Mouse (Mus musculus) right cerebral cortex, adult 18-20 months (tissue): ENCODE measurements around the gene Cyp26b1.

Experiments used
- DNase-seq: peaks from one replicate; pipeline ENCODE4 v3.0.0; 2022; ENCODE audit warnings: mixed read lengths

Cyp26b1 gene

GRCm38 (mm10) chr6:84549852-84550437, 43.8 kb downstream of the Cyp26b1 start:
- no peak for DNase-seq

DNA sequence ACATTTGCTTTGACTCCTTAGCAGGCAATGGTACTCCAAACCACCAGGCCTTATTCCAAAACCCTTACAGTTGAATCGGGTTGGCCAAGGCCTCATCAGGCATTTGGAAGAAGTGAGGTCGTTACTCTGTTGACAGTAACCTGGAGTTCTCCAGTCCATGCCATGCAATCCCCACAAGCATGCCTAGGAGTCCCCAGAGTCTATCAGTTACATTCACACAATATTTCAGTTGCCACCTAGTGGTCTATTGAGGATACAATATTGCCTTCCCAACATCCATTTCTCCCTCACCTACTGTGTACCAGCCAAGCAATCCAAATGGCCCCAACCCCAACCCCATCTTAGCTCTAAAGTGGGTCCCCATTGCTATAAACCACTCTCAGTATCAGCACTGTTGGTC, 48.3 kb downstream of the Cyp26b1 start:
- DNase-seq, result no peak

DNA sequence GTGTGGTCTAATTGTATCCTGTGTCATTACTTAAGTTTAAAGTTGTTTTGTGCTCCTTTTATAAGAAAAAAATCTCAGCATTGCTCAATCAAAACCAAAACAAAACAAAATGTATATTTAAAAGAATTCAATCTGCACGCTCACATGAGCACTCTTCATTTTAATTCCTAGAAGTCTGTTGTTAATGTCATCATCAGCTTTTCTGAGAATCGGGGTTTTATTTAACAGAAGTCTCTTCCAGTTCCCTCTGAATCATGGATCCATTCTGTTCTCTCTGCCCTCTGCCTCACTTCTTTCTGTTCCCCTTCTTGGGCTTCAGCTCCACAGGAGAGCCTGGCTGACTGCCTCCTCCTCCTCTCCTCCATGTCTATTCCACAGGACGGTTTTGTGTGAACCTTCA, 49.3 kb downstream of the Cyp26b1 start:
- DNase-seq, result no peak

DNA sequence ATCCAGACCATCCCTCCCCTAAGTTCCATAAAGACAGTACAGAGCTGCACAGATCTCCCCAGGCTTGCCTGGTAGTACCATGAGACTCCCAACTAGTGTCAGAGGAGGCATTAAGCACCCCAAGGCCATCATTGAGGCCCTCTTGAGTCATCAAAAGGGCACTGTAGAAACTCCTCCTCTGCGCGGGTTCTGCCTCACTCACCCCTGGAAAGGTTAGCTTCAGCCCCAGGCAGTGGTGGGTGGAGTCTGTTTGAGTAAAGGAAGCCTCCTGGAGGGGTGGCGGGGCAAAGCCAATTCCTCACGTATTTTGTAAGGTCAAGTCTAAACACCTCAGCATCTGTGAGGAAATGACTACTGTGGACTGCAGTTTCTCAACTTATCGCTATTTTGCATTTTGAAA, 50.2 kb downstream of the Cyp26b1 start:
- no peak for DNase-seq

DNA sequence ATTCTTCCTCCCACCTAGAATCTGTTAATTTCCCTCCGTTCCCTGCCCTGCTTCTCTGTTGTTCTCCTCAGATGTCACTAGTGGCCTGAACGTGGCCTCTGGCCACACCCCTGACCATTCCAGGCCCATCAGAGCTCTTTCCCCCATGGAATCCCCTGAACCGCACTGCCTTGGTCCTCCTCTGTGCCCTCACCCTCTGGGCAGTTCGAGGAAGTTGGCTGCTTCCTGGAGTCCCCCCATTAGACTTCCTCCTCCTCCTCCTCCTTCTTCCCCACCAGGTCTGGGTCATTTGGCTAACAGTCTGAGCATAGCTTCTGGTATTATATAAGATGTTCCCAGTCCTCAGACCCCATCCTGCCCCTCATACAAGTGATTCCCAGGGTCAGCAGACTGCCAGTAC, 53.8 kb downstream of the Cyp26b1 start:
- DNase-seq, result no peak

GRCm38 (mm10) chr6:84538681-84539080, 55.0 kb downstream of the Cyp26b1 start:
- no peak for DNase-seq

- DNase-seq, result no peak
These were observed 56.0 kb downstream of the Cyp26b1 start for GRCm38 (mm10) chr6:84537611-84538197.

GRCm38 (mm10) chr6:84534944-84535343, 58.8 kb downstream of the Cyp26b1 start:
- DNase-seq, result peak; percentile 19

DNA sequence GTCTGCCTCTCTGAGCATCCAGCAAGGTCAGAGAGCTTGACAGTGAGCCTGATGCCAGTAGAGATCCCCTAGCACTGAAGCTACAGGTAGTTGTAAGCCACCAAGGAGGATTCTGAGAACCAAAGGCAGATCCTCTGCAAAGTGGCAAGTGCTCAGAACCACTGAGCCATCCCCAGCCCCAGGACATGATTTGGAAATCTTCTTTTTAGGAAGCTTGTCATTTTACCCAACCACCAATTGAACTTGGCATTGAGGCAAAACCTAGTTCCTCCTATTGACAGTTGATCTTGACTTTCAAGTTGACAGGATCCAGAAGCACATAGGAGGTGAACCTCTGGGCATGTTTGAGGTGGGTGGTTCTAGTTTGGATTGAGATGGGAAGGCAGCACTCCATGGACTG, 63.8 kb downstream of the Cyp26b1 start:
- DNase-seq, result no peak

- no peak for DNase-seq
These were observed 68.7 kb downstream of the Cyp26b1 start for GRCm38 (mm10) chr6:84524901-84525601.
